Comparison of ENCODE assay signal across 10 mouse cellular contexts in genomic region chr2:162914519-162914918, GRCm38 (mm10). TPM values are rescaled to one million over a fixed set of nuclear protein-coding genes. Genes with fewer than 3 reads are reported as not detected.
DNase-seq lines count a peak whose midpoint lies in the region; ATAC-seq and TF ChIP-seq lines count a peak whose summit lies in the region.
"Had no signal": no experiment of that assay in that cellular context is flagged by ENCODE, and none has a peak within 500 bp of the region (broad histone marks: within the 10 kb centered on the region; RNA-seq: fewer than 3 reads in every experiment).

No protein-coding gene starts in this region.

- intact Hi-C loops in left cerebral cortex, postnatal 14 days (cut with DNase I), result no loop called here

- no peak for ATAC-seq in heart, postnatal 0 days (ENCODE audit: insufficient read depth, low read depth)
- no peak for ATAC-seq in heart, embryonic 12.5 days (ENCODE audit: insufficient number of reproducible peaks, low FRiP score)
- no peak for ATAC-seq in lung, embryonic 14.5 days (ENCODE audit: insufficient read depth)
- ATAC-seq in Patski, result no peak

- H3K4me2 ChIP-seq in heart, postnatal 0 days (ENCODE audit: low read depth, low read length), result no peak overlapping the region
- H3K4me2 ChIP-seq in heart, embryonic 12.5 days, result no peak overlapping the region
- no peak overlapping the region for H3K4me2 ChIP-seq in lung, embryonic 14.5 days

- H3K27me3 ChIP-seq in heart, postnatal 0 days (ENCODE audit: control insufficient read depth, insufficient read depth, low read length), result peaks cover 9% of the 10 kb centered on the region; the same call in 1 of the 2 replicates
- H3K27me3 ChIP-seq in heart, embryonic 12.5 days (replicated peaks), result 0 out of 2 replicates have a peak, but pooled peaks cover 12% of the 10 kb centered on the region
- H3K27me3 ChIP-seq in lung, embryonic 14.5 days (ENCODE audit: insufficient read depth, low read length), result no peaks in the 10 kb centered on the region
- H3K27me3 ChIP-seq in Patski, result peaks cover 44% of the 10 kb centered on the region

- CTCF ChIA-PET in Patski (lab: Charles Lee), result interaction anchor here (1.8 kb wide), 1 partner anchor 8 kb away, joined by 5 read pairs; no protein-coding TSS in a partner anchor

- POLR2A ChIA-PET in Patski (lab: Charles Lee), result no interaction called here

- DNase-seq in heart, postnatal 0 days (ENCODE audit: low spot score), result peak; percentile 17
- peak; percentile 33 for DNase-seq in lung, embryonic 14.5 days
- no peak for DNase-seq in lung, adult 18-20 months
- no peak for DNase-seq in Patski (ENCODE audit: low read depth, low spot score)
- DNase-seq in left cerebral cortex, postnatal 14 days (ENCODE audit: low spot score in 2 of 2), result peak; percentile 40 to 67
- DNase-seq in adrenal gland, postnatal 10 days, result no peak
- no peak for DNase-seq in urinary bladder, postnatal 36 days (ENCODE audit: low spot score in 2 of 2)
- DNase-seq: lung, postnatal 10 days had no signal

- WGBS in heart, postnatal 0 days, result 34% methylated on average over 2 of the region's 2 CpGs
- 34% methylated on average over 2 of the region's 2 CpGs for WGBS in heart, embryonic 12.5 days
- 52% methylated on average over 2 of the region's 2 CpGs for WGBS in lung, embryonic 14.5 days

- no peak overlapping the region for H3K27ac ChIP-seq in heart, postnatal 0 days (ENCODE audit: low read depth)
- H3K27ac ChIP-seq in heart, embryonic 12.5 days (ENCODE audit: poor library complexity, severe bottlenecking), result no peak overlapping the region
- no peak overlapping the region for H3K27ac ChIP-seq in lung, embryonic 14.5 days (ENCODE audit: low read depth)
- H3K27ac ChIP-seq: forebrain, embryonic 10.5 days had no signal

- no peaks in the 10 kb centered on the region for H3K4me1 ChIP-seq in heart, postnatal 0 days (ENCODE audit: control insufficient read depth, insufficient read depth)
- H3K4me1 ChIP-seq in heart, embryonic 12.5 days (replicated peaks), result no peaks in the 10 kb centered on the region
- H3K4me1 ChIP-seq in lung, embryonic 14.5 days (ENCODE audit: insufficient read depth), result no peaks in the 10 kb centered on the region
- H3K4me1 ChIP-seq: forebrain, embryonic 10.5 days had no signal

- H3K9me3 ChIP-seq in heart, postnatal 0 days (replicated peaks; ENCODE audit: control insufficient read depth, low read length), result no peaks in the 10 kb centered on the region
- peaks cover 4% of the 10 kb centered on the region for H3K9me3 ChIP-seq in heart, embryonic 12.5 days (replicated peaks)
- H3K9me3 ChIP-seq in lung, embryonic 14.5 days (ENCODE audit: low read depth, low read length), result no peaks in the 10 kb centered on the region
- H3K9me3 ChIP-seq: forebrain, embryonic 10.5 days had no signal

- TF ChIP-seq CTCF in heart, postnatal 0 days (IDR thresholded peaks at IDR 0.05; ENCODE audit: low read depth), result peak; percentile 59
- TF ChIP-seq CTCF in lung, embryonic 14.5 days (IDR thresholded peaks at IDR 0.05; ENCODE audit: low read depth), result peak; percentile 46
- peak; percentile 50 for TF ChIP-seq CTCF in Patski (IDR thresholded peaks at IDR 0.05)

- H3K4me3 ChIP-seq in heart, postnatal 0 days (ENCODE audit: low read depth, low read length), result no peak overlapping the region
- H3K4me3 ChIP-seq in heart, embryonic 12.5 days, result no peak overlapping the region
- no peak overlapping the region for H3K4me3 ChIP-seq in lung, embryonic 14.5 days (ENCODE audit: low read depth, low read length)
- H3K4me3 ChIP-seq: forebrain, embryonic 10.5 days had no signal

- no peak overlapping the region for H3K9ac ChIP-seq in heart, postnatal 0 days (replicated peaks; ENCODE audit: low read depth, low read length)
- no peak overlapping the region for H3K9ac ChIP-seq in heart, embryonic 12.5 days
- no peak overlapping the region for H3K9ac ChIP-seq in lung, embryonic 14.5 days

- no peak for TF ChIP-seq EP300 in heart, postnatal 0 days (IDR thresholded peaks at IDR 0.05; ENCODE audit: low read depth)

- no peaks in the 10 kb centered on the region for H3K36me3 ChIP-seq in heart, postnatal 0 days (replicated peaks; ENCODE audit: control insufficient read depth, insufficient read depth, low read length)
- H3K36me3 ChIP-seq in heart, embryonic 12.5 days, result no peaks in the 10 kb centered on the region
- H3K36me3 ChIP-seq in lung, embryonic 14.5 days (ENCODE audit: insufficient read depth), result no peaks in the 10 kb centered on the region
- H3K36me3 ChIP-seq: forebrain, embryonic 10.5 days had no signal

- in situ Hi-C loops in Patski (cut with MboI; ENCODE audit: low pct_unique_long_range_greater_than_20kb), result no loop called here

RNA-seq across cellular contexts. Expression of gene Srsf6, which starts 16.8 kb away (rescaled TPM):
- total RNA-seq in heart, postnatal 0 days (2014; rRNA removed; ENCODE audit: low replicate concordance), result 71.6 and 76.9 TPM in 2 replicates
- polyA plus RNA-seq in heart, postnatal 0 days (2015; fragmentation: Nextera tagmentation; extraction: Ambion mirVana), result 45.8 and 59.2 TPM in 2 replicates
- 152 and 161 TPM in 2 replicates for polyA plus RNA-seq in heart, embryonic 12.5 days (2016; fragmentation: Nextera tagmentation; extraction: Ambion mirVana)
- 242 and 244 TPM in 2 replicates for polyA plus RNA-seq in lung, embryonic 14.5 days (2014; fragmentation: Nextera tagmentation; extraction: Ambion mirVana)
- 200 TPM for polyA plus RNA-seq in Patski (2021)
- total RNA-seq in left cerebral cortex, postnatal 14 days (2021), result 100 to 1,000 TPM; 112 to 115 TPM
- total RNA-seq in adrenal gland, postnatal 10 days (2021), result 100 to 1,000 TPM; 149 to 168 TPM

RNA-seq across cellular contexts. Expression of gene L3mbtl1, which starts 28.8 kb away (rescaled TPM):
- not detected in 2 replicates for total RNA-seq in heart, postnatal 0 days (2014; rRNA removed; ENCODE audit: low replicate concordance)
- polyA plus RNA-seq in heart, postnatal 0 days (2015; fragmentation: Nextera tagmentation; extraction: Ambion mirVana), result not detected in 2 replicates
- polyA plus RNA-seq in heart, embryonic 12.5 days (2016; fragmentation: Nextera tagmentation; extraction: Ambion mirVana), result 0.05 TPM in 1 of 2 replicates, not detected in the other
- polyA plus RNA-seq in lung, embryonic 14.5 days (2014; fragmentation: Nextera tagmentation; extraction: Ambion mirVana), result 0.21 TPM in 1 of 2 replicates, not detected in the other
- 0.09 TPM for polyA plus RNA-seq in Patski (2021)
- 10 to 100 TPM; 24.1 to 24.9 TPM for total RNA-seq in left cerebral cortex, postnatal 14 days (2021)
- total RNA-seq in adrenal gland, postnatal 10 days (2021), result under 1 TPM; 0.33 to 0.63 TPM

Comparison
In these comparisons a context has a peak if more than half of its experiments do, and no peak if none do; other contexts are left out.
1. DNase-seq: peak in heart, postnatal 0 days (single experiment), lung, embryonic 14.5 days (single experiment) and left cerebral cortex, postnatal 14 days (2 of 2); none in lung, adult 18-20 months (0 of 2), Patski (single experiment), adrenal gland, postnatal 10 days (single experiment) and urinary bladder, postnatal 36 days (0 of 2).
2. Peak in every context shown above with its lines, with median percentiles within 50 percentile points of each other: CTCF ChIP-seq.